In genomic region chr8:108387160-108387912, GRCm38 (mm10) we compare ENCODE assay signal across 8 mouse cellular contexts.
A peak's percentile ranks its signal among the peaks of the same experiment; 100 is the strongest.
DNase-seq lines count a peak whose midpoint lies in the region; ATAC-seq and TF ChIP-seq lines count a peak whose summit lies in the region.

No protein-coding gene starts in this region.

- H3K4me2 ChIP-seq in forebrain, embryonic 14.5 days (ENCODE audit: low read length) = peak overlapping the region; percentile 46
- 0 out of 2 replicates have a peak overlapping the region, but pooled peaks have one; percentile 15 for H3K4me2 ChIP-seq in limb, embryonic 15.5 days
- H3K4me2 ChIP-seq in midbrain, embryonic 13.5 days (replicated peaks) = peak overlapping the region; percentile 30

- H3K27me3 ChIP-seq in MEL (ENCODE audit: control insufficient read depth in 1 of 2, insufficient read depth in 2 of 2, low read length in 2 of 2) = no peaks in the 10 kb centered on the region
- no peaks in the 10 kb centered on the region for H3K27me3 ChIP-seq in forebrain, embryonic 14.5 days (replicated peaks; ENCODE audit: control insufficient read depth, insufficient read depth, low read length)
- H3K27me3 ChIP-seq in limb, embryonic 15.5 days = no peaks in the 10 kb centered on the region; the same call in 1 of the 2 replicates
- H3K27me3 ChIP-seq in midbrain, embryonic 13.5 days = 0 out of 2 replicates have a peak, but pooled peaks cover 11% of the 10 kb centered on the region

- no peaks in the 10 kb centered on the region for H3K36me3 ChIP-seq in MEL (ENCODE audit: control insufficient read depth in 1 of 2, insufficient read depth in 2 of 2, low read length in 2 of 2)
- H3K36me3 ChIP-seq in forebrain, embryonic 14.5 days (ENCODE audit: control insufficient read depth, insufficient read depth, low read length) = no peaks in the 10 kb centered on the region
- no peaks in the 10 kb centered on the region for H3K36me3 ChIP-seq in limb, embryonic 15.5 days
- no peaks in the 10 kb centered on the region for H3K36me3 ChIP-seq in midbrain, embryonic 13.5 days

- peak; percentile 77 for ATAC-seq in forebrain, embryonic 14.5 days
- ATAC-seq in limb, embryonic 15.5 days (ENCODE audit: insufficient number of reproducible peaks, low FRiP score, low TSS enrichment, low read depth) = no peak
- ATAC-seq in midbrain, embryonic 13.5 days = peak; percentile 88

- TF ChIP-seq POLR2A in MEL (IDR thresholded peaks at IDR 0.05; ENCODE audit: control insufficient read depth in 1 of 2, insufficient read depth in 1 of 2, low read depth in 1 of 2, low read length in 2 of 2, poor library complexity in 1 of 2) = no peak

- no peaks in the 10 kb centered on the region for H3K9me3 ChIP-seq in MEL (replicated peaks; ENCODE audit: insufficient read depth, low read length)
- H3K9me3 ChIP-seq in forebrain, embryonic 14.5 days (replicated peaks; ENCODE audit: control insufficient read depth, low read length) = no peaks in the 10 kb centered on the region
- H3K9me3 ChIP-seq in limb, embryonic 15.5 days = no peaks in the 10 kb centered on the region
- no peaks in the 10 kb centered on the region for H3K9me3 ChIP-seq in midbrain, embryonic 13.5 days

- peak; percentile 3 for DNase-seq in MEL (ENCODE audit: low read depth, low spot score)
- DNase-seq in adrenal gland, postnatal 10 days = peak; percentile 72
- DNase-seq in forebrain, embryonic 14.5 days (ENCODE audit: low spot score) = peak; percentile 76
- DNase-seq in heart, postnatal 4 days = peak; percentile 44
- DNase-seq in T-cell, adult 2 months (ENCODE audit: low spot score) = no peak
- no peak for DNase-seq in left cerebral cortex, adult 18-20 months (ENCODE audit: low spot score in 2 of 2)

- TF ChIP-seq RAD21 in MEL (IDR thresholded peaks at IDR 0.05; ENCODE audit: low read depth, low read length) = no peak

- no peak for TF ChIP-seq CTCF in MEL (IDR thresholded peaks at IDR 0.05 in 2 of 3, conservative IDR thresholded peaks at IDR 0.05 in 1 of 3; ENCODE audit: control insufficient read depth in 1 of 3, insufficient read depth in 1 of 3, low read depth in 2 of 3, low read length in 3 of 3, poor library complexity in 1 of 3, severe bottlenecking in 1 of 3)

- H3K4me1 ChIP-seq in MEL (ENCODE audit: control insufficient read depth in 1 of 2, insufficient read depth in 2 of 2, low read length in 2 of 2) = no peaks in the 10 kb centered on the region
- H3K4me1 ChIP-seq in forebrain, embryonic 14.5 days (ENCODE audit: control insufficient read depth, insufficient read depth, low read length) = peaks cover 11% of the 10 kb centered on the region; the same call in 1 of the 2 replicates
- peaks cover 13% of the 10 kb centered on the region for H3K4me1 ChIP-seq in limb, embryonic 15.5 days
- H3K4me1 ChIP-seq in midbrain, embryonic 13.5 days (replicated peaks) = peaks cover 42% of the 10 kb centered on the region

- WGBS in forebrain, embryonic 14.5 days = 7% methylated on average over 22 of the region's 22 CpGs
- 45% methylated on average over 22 of the region's 22 CpGs for WGBS in limb, embryonic 15.5 days
- 8% methylated on average over 22 of the region's 22 CpGs for WGBS in midbrain, embryonic 13.5 days

- no peak for TF ChIP-seq EP300 in MEL (IDR thresholded peaks at IDR 0.05; ENCODE audit: low read depth in 1 of 2, low read length in 2 of 2)

- H3K4me3 ChIP-seq in MEL (ENCODE audit: control insufficient read depth in 1 of 2, insufficient read depth in 1 of 2, low read depth in 2 of 2, low read length in 2 of 2) = no peak overlapping the region
- peak overlapping the region; percentile 2; the same call in 1 of the 2 replicates for H3K4me3 ChIP-seq in forebrain, embryonic 14.5 days (ENCODE audit: low read depth, low read length)
- H3K4me3 ChIP-seq in limb, embryonic 15.5 days = no peak overlapping the region
- no peak overlapping the region for H3K4me3 ChIP-seq in midbrain, embryonic 13.5 days (replicated peaks)

- no peak overlapping the region for H3K27ac ChIP-seq in MEL (ENCODE audit: control insufficient read depth, low read depth, low read length)
- 0 out of 2 replicates have a peak overlapping the region, but pooled peaks have one; percentile 27 for H3K27ac ChIP-seq in forebrain, embryonic 14.5 days (ENCODE audit: low read depth, low read length)
- H3K27ac ChIP-seq in limb, embryonic 15.5 days = no peak overlapping the region
- H3K27ac ChIP-seq in midbrain, embryonic 13.5 days = peak overlapping the region; percentile 73

- no peak overlapping the region for H3K9ac ChIP-seq in MEL (ENCODE audit: control insufficient read depth, low read depth, low read length, poor library complexity, severe bottlenecking)
- H3K9ac ChIP-seq in forebrain, embryonic 14.5 days (ENCODE audit: low read length) = peak overlapping the region; percentile 8; the same call in 1 of the 2 replicates
- no peak overlapping the region for H3K9ac ChIP-seq in limb, embryonic 15.5 days
- 0 out of 2 replicates have a peak overlapping the region, but pooled peaks have one; percentile 0 for H3K9ac ChIP-seq in midbrain, embryonic 13.5 days (replicated peaks)

- no peaks in the 10 kb centered on the region for H3K79me2 ChIP-seq in MEL (ENCODE audit: control insufficient read depth, insufficient read depth, low read length, poor library complexity)

TF ChIP-seq in MEL, 35 proteins besides CTCF, POLR2A, EP300 and RAD21:
- TF ChIP-seq TBP (IDR thresholded peaks at IDR 0.05; ENCODE audit: low read depth, low read length) (no peak), JUND (IDR thresholded peaks at IDR 0.05; ENCODE audit: low read depth, low read length) (no peak), CHD1 (IDR thresholded peaks at IDR 0.05; ENCODE audit: low read depth, low read length) (no peak), MEF2A (IDR thresholded peaks at IDR 0.05; ENCODE audit: extremely low read depth, insufficient replicate concordance, low read depth, low read length, poor library complexity, severe bottlenecking) (no peak), ZNF384 (IDR thresholded peaks at IDR 0.05; ENCODE audit: low read depth, low read length) (no peak), SIN3A (IDR thresholded peaks at IDR 0.05; ENCODE audit: low read length) (no peak), NELFE (IDR thresholded peaks at IDR 0.05; ENCODE audit: low read depth, low read length) (no peak), TCF12 (IDR thresholded peaks at IDR 0.05; ENCODE audit: low read depth, low read length) (no peak), BHLHE40 (IDR thresholded peaks at IDR 0.05; ENCODE audit: borderline replicate concordance, low read depth, low read length) (no peak), ZMIZ1 (IDR thresholded peaks at IDR 0.05; ENCODE audit: low read depth, low read length) (no peak), TAL1 (IDR thresholded peaks at IDR 0.05; ENCODE audit: low read length) (no peak), SMC3 (IDR thresholded peaks at IDR 0.05; ENCODE audit: low read depth, low read length) (no peak), POLR2AphosphoS2 (IDR thresholded peaks at IDR 0.05; ENCODE audit: low read length) (no peak), GABPA (IDR thresholded peaks at IDR 0.05; ENCODE audit: low read depth, low read length) (no peak), HCFC1 (IDR thresholded peaks at IDR 0.05; ENCODE audit: low read depth, low read length) (no peak)
TF ChIP-seq in MEL: peak in this region for 0.

Comparison
In these comparisons a context has a peak if more than half of its experiments do, and no peak if none do; other contexts are left out.
1. DNase-seq: peak in MEL (single experiment), adrenal gland, postnatal 10 days (single experiment), forebrain, embryonic 14.5 days (single experiment) and heart, postnatal 4 days (single experiment); none in T-cell, adult 2 months (single experiment) and left cerebral cortex, adult 18-20 months (0 of 2).
2. H3K27ac ChIP-seq: peak in forebrain, embryonic 14.5 days (single experiment) and midbrain, embryonic 13.5 days (single experiment); none in MEL (single experiment) and limb, embryonic 15.5 days (single experiment).
3. H3K9ac ChIP-seq: peak in forebrain, embryonic 14.5 days (single experiment) and midbrain, embryonic 13.5 days (single experiment); none in MEL (single experiment) and limb, embryonic 15.5 days (single experiment).
4. Peak in every context shown above with its lines, with median percentiles within 50 percentile points of each other: H3K4me2 ChIP-seq.